ENCODE assay signal across 8 mouse cellular contexts in the genomic region with DNA sequence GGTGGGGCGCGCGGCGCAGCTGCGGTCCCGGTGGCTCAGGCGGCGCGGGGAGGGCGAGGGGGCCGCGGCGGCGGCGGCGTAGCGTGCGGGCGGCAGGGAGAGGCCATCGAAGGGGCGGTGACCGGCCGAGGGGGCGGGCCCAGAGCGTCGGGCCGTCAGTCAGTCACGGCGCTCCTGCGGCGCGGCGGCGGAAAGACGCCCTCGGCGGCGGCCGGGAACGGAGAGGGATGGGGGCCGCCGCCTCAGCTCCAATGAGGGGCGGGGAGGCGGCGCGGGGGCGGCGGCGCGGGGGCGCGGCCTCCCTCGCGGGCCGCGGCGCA. TPM values are rescaled to one million over a fixed set of nuclear protein-coding genes. Genes with fewer than 3 reads are reported as not detected.
DNase-seq lines count a peak whose midpoint lies in the region; ATAC-seq and TF ChIP-seq lines count a peak whose summit lies in the region.

Gene Tent4a (minus strand): TSS at position 284 of the 320 bp plus-strand sequence.

- TF ChIP-seq POLR2A in bone marrow macrophage, adult 2 months (IDR thresholded peaks at IDR 0.05; ENCODE audit: borderline replicate concordance, low read depth, low read length): no peak

- intact Hi-C loops in left cerebral cortex, adult 2 months (cut with DNase I): no loop called here
- intact Hi-C loops in left cerebral cortex, postnatal 36 days (cut with DNase I): no loop called here

- H3K27ac ChIP-seq in left cerebral cortex, adult 2 months: peak within 1 kb of the TSS; percentile 89
- peak within 1 kb of the TSS; percentile 76 for H3K27ac ChIP-seq in bone marrow macrophage, adult 2 months (ENCODE audit: insufficient read depth, low read depth, low read length)
- H3K27ac ChIP-seq in heart, embryonic 14.5 days (replicated peaks in 1 of 2; ENCODE audit: control insufficient read depth in 1 of 2, insufficient read depth in 1 of 2, low read depth in 2 of 2, low read length in 2 of 2): peak within 1 kb of the TSS; percentile 97 to 98
- H3K27ac ChIP-seq in neural tube, embryonic 14.5 days (ENCODE audit: low read depth, low read length): peak within 1 kb of the TSS; percentile 95

- WGBS in heart, embryonic 14.5 days: under 1% methylated on average over 44 of the region's 57 CpGs
- WGBS in neural tube, embryonic 14.5 days: under 1% methylated on average over 23 of the region's 57 CpGs

- H3K36me3 ChIP-seq in heart, embryonic 14.5 days (ENCODE audit: control insufficient read depth, insufficient read depth, low read length): peaks cover 6% of the 10 kb centered on the region; the same call in 1 of the 2 replicates
- H3K36me3 ChIP-seq in neural tube, embryonic 14.5 days (ENCODE audit: control insufficient read depth, insufficient read depth, low read length): no peaks in the 10 kb centered on the region

- no peaks in the 10 kb centered on the region for H3K9me3 ChIP-seq in heart, embryonic 14.5 days (ENCODE audit: control insufficient read depth, low read length)
- no peaks in the 10 kb centered on the region for H3K9me3 ChIP-seq in neural tube, embryonic 14.5 days (ENCODE audit: control insufficient read depth, low read length)

- H3K4me2 ChIP-seq in heart, embryonic 14.5 days (ENCODE audit: low read length): peak within 1 kb of the TSS; percentile 97
- H3K4me2 ChIP-seq in neural tube, embryonic 14.5 days (ENCODE audit: low read depth, low read length): peak within 1 kb of the TSS; percentile 94

- H3K4me3 ChIP-seq in left cerebral cortex, adult 2 months: peak within 1 kb of the TSS; percentile 94
- peak within 1 kb of the TSS; percentile 96 for H3K4me3 ChIP-seq in bone marrow macrophage, adult 2 months (ENCODE audit: insufficient read depth, low read length)
- peak within 1 kb of the TSS; percentile 84 to 97 for H3K4me3 ChIP-seq in heart, embryonic 14.5 days (ENCODE audit: control insufficient read depth in 1 of 2, insufficient read depth in 1 of 2, low read depth in 1 of 2, low read length in 2 of 2)
- peak within 1 kb of the TSS; percentile 85 for H3K4me3 ChIP-seq in neural tube, embryonic 14.5 days (ENCODE audit: low read depth, low read length)

- ATAC-seq in heart, embryonic 14.5 days (ENCODE audit: insufficient number of reproducible peaks, insufficient read depth, low FRiP score, low read depth): peak; percentile 83
- peak; percentile 80 for ATAC-seq in neural tube, embryonic 14.5 days (ENCODE audit: low read depth)

- peak within 1 kb of the TSS; percentile 99 for H3K9ac ChIP-seq in heart, embryonic 14.5 days (ENCODE audit: low read length)
- H3K9ac ChIP-seq in neural tube, embryonic 14.5 days (replicated peaks; ENCODE audit: low read depth, low read length): peak within 1 kb of the TSS; percentile 83

- no peaks in the 10 kb centered on the region for H3K27me3 ChIP-seq in heart, embryonic 14.5 days (ENCODE audit: control insufficient read depth, insufficient read depth, low read length)
- no peaks in the 10 kb centered on the region for H3K27me3 ChIP-seq in neural tube, embryonic 14.5 days (ENCODE audit: control insufficient read depth, insufficient read depth, low read length)

- DNase-seq in left cerebral cortex, adult 2 months (ENCODE audit: extremely low spot score in 1 of 2, low spot score in 2 of 2): no peak
- DNase-seq in left cerebral cortex, adult 11 months (ENCODE audit: low spot score): no peak
- DNase-seq in left cerebral cortex, postnatal 36 days (ENCODE audit: low spot score in 2 of 2): no peak
- no peak for DNase-seq in right cerebral cortex, postnatal 4 days
- no peak for DNase-seq in embryo, embryonic 11 days

- no peak for TF ChIP-seq CTCF in left cerebral cortex, adult 2 months (IDR thresholded peaks at IDR 0.05)
- no peak for TF ChIP-seq CTCF in bone marrow macrophage, adult 2 months (IDR thresholded peaks at IDR 0.05; ENCODE audit: low read depth, low read length)

- H3K4me1 ChIP-seq in bone marrow macrophage, adult 2 months (ENCODE audit: control insufficient read depth, insufficient read depth, low read length): peaks cover 28% of the 10 kb centered on the region
- H3K4me1 ChIP-seq in heart, embryonic 14.5 days (ENCODE audit: control insufficient read depth in 2 of 2, insufficient read depth in 2 of 2, low read length in 2 of 2): peaks cover 28 to 50% of the 10 kb centered on the region in 2 experiments
- peaks cover 30% of the 10 kb centered on the region for H3K4me1 ChIP-seq in neural tube, embryonic 14.5 days (ENCODE audit: control insufficient read depth, insufficient read depth, low read length)

RNA-seq across cellular contexts. Expression of gene Tent4a, which starts in this region (rescaled TPM):
- total RNA-seq in left cerebral cortex, adult 2 months (2021): 10 to 100 TPM; 46.5 to 48.2 TPM
- polyA plus RNA-seq in bone marrow macrophage, adult 2 months (2012; ENCODE audit: insufficient read depth, insufficient read length, missing spikeins): 12.7 and 15.0 TPM in 2 replicates
- 5.5 and 5.6 TPM in 2 replicates for polyA plus RNA-seq in heart, embryonic 14.5 days (2014; fragmentation: Nextera tagmentation; extraction: Ambion mirVana)
- total RNA-seq in left cerebral cortex, postnatal 36 days (2021): 10 to 100 TPM; 40.2 to 43.4 TPM
- 10.4 and 11.9 TPM in 2 replicates for polyA plus RNA-seq in neural tube, embryonic 14.5 days (2014; fragmentation: Nextera tagmentation; extraction: Ambion mirVana)
